Mouse (Mus musculus) forelimb bud, embryonic 11.5 days (tissue): ENCODE results near the gene Gm4894.

Experiments
- DNase-seq: peaks from one replicate; pipeline ENCODE4 v3.0.0-alpha.2; 2012; ENCODE audit warnings: low read depth, low spot score

Gene Gm4894

GRCm38 (mm10) chr9:49250231-49250630 is at the start of gene Gm4894:
Gm4894 (plus strand) TSS chr9:49250531.
- no peak for DNase-seq

GRCm38 (mm10) chr9:49206331-49206730 is 44.0 kb upstream of the Gm4894 start:
- DNase-seq: peak; percentile 61

GRCm38 (mm10) chr9:49211493-49211892 is 38.8 kb upstream of the Gm4894 start:
- DNase-seq: no peak

GRCm38 (mm10) chr9:49214734-49215133 is 35.6 kb upstream of the Gm4894 start:
- DNase-seq: peak; percentile 27

- DNase-seq: no peak
These were observed 32.4 kb upstream of the Gm4894 start for GRCm38 (mm10) chr9:49217626-49218607.

GRCm38 (mm10) chr9:49224488-49224887 is 25.8 kb upstream of the Gm4894 start:
- peak; percentile 60 for DNase-seq

GRCm38 (mm10) chr9:49227442-49227841 is 22.9 kb upstream of the Gm4894 start:
- DNase-seq: no peak

- no peak for DNase-seq
These were observed 21.3 kb upstream of the Gm4894 start for GRCm38 (mm10) chr9:49229054-49229453.

GRCm38 (mm10) chr9:49246839-49247238 is 3.5 kb upstream of the Gm4894 start:
- DNase-seq: peak; percentile 26

GRCm38 (mm10) chr9:49268949-49269348 is 18.6 kb downstream of the Gm4894 start:
- DNase-seq: no peak

GRCm38 (mm10) chr9:49273566-49273965 is 23.2 kb downstream of the Gm4894 start:
- DNase-seq: no peak

GRCm38 (mm10) chr9:49275976-49276375 is 25.6 kb downstream of the Gm4894 start:
- DNase-seq: no peak

GRCm38 (mm10) chr9:49276542-49277334 is 26.4 kb downstream of the Gm4894 start:
- DNase-seq: no peak

GRCm38 (mm10) chr9:49295101-49295500 is 44.8 kb downstream of the Gm4894 start:
- no peak for DNase-seq

GRCm38 (mm10) chr9:49307576-49307975 is 57.2 kb downstream of the Gm4894 start:
- no peak for DNase-seq

GRCm38 (mm10) chr9:49310821-49311220 is 60.5 kb downstream of the Gm4894 start:
- DNase-seq: no peak

- no peak for DNase-seq
These were observed 68.3 kb downstream of the Gm4894 start for GRCm38 (mm10) chr9:49318638-49319037.
